Mouse (Mus musculus): ENCODE results near the gene Car6.

Gene Car6

DNA sequence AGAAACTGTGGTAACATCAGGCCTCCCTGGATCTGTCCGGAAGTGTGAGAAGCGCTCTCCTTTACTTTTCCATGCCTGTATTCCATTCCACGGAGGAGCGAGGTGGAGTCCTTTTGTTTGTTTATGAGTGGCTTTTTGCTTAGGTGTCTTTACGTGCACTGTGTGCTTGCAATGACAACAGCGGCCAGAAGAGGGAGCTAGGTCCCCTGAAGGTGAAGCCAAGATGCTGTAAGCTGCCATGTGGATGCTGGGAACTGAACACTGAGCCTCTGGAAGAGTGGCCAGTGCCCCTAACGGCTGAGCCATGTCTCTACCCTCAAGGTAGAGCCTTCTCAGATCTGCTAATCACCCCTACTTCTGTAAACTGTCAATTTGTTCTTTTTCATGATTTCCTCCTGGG, 19.8 kb downstream of the Car6 start:
- DNase-seq (ENCODE audit: low spot score) = no peak

- no peak for DNase-seq (ENCODE audit: low spot score)
Observed at GRCm38 (mm10) chr4:150178131-150178530, 23.0 kb downstream of the Car6 start.

DNA sequence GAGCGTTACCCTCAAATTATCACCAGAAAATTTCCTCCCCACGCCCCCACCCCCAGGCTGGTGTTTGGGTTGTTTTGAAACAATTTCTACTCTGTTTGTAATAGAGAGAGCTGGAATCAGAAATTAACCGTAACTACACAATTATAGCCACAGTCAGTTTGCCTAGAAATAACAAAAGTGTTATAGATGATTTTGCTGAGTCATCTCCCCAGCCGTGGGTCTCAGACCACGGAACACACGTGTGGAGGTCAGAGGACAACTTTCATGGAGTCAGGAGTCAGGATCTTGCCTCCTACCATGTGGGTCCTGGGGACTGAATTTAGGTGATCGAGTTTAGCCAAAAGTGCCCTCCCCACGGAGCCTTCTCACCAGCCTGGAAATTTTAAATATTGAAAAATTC, 24.0 kb downstream of the Car6 start:
- no peak for DNase-seq (ENCODE audit: low spot score)

GRCm38 (mm10) chr4:150176535-150176934, 24.6 kb downstream of the Car6 start:
- peak; percentile 18 for DNase-seq (ENCODE audit: low spot score)

DNA sequence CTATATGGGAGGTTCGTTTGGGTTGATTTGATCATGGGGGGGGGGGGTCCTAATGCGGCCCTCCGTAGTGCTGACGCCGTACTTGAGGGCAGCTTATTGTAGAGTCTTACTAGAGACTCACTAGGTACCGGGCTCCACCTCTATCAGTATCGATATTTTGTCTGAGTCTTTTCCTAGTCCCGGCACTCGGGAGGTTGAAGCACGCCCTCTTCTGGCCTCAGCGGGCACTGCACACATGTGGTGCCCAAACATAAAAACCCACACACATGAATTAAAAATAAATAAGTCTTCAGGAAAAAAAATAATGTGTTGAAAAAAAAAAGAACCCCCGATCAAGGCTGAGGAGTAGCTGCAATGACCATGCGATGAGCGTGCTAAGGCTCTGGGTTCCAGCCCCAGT, 27.1 kb downstream of the Car6 start:
- no peak for DNase-seq (ENCODE audit: low spot score)

DNA sequence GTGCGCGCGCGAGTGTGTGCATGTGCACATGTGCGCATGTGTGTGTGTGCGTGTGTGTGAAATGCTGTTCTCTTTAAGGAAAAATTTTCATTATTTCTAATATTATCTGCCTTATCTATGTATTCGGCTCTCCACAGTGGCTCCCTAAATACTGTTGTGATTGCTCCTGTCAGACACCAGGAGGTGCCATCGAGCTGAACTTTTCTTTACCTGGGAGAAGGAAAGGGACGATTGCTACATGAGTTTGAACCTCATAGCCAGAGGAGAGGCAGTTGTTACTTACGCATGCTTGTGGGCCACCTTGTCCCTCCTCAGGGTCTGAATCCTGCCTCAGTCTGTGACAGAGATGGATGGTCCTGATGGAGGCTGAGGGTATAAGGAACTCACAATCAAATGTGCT, 27.9 kb downstream of the Car6 start:
- peak; percentile 28 for DNase-seq (ENCODE audit: low spot score)

DNA sequence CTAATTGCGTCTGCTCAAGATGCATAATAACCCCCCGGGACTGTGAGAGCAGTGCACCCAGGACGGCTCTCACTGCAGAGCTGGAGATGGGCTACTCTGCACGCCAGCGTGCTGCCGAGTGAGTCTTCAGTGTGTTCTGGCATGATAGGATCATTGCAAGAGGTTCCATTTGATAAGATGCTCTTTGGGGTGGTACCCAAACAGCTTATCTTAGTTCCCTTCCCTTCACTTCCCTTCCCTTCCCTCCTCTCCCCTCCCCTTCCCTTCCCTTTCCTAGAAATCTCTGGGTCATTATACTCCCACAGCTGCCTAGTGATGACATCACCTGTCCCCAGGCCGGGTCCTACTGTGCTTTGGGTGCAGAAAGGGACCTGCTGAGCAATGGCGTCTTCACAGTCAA, 29.0 kb downstream of the Car6 start:
- DNase-seq (ENCODE audit: low spot score) = no peak

DNA sequence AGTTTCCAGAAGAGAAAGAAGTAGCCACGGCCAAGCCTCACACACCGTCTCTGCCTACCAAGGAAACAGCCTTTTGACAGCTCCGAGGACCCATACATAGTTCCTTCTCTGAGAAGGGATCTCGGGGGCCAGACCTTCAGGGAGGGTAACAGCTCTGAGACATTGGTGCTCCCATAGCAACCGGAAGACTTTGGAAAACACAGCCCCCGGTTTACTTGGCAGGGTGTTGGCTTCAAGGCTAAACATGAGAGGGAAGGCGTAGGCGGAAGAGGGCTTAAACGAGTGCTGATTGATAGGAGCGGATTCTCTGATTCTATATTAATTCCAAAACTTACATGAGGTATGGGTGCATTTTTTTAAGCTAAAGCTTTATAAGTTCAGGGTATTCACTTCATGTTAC, 32.7 kb downstream of the Car6 start:
- DNase-seq (ENCODE audit: low spot score) = no peak

GRCm38 (mm10) chr4:150164875-150165274, 36.3 kb downstream of the Car6 start:
- no peak for DNase-seq (ENCODE audit: low spot score)

DNA sequence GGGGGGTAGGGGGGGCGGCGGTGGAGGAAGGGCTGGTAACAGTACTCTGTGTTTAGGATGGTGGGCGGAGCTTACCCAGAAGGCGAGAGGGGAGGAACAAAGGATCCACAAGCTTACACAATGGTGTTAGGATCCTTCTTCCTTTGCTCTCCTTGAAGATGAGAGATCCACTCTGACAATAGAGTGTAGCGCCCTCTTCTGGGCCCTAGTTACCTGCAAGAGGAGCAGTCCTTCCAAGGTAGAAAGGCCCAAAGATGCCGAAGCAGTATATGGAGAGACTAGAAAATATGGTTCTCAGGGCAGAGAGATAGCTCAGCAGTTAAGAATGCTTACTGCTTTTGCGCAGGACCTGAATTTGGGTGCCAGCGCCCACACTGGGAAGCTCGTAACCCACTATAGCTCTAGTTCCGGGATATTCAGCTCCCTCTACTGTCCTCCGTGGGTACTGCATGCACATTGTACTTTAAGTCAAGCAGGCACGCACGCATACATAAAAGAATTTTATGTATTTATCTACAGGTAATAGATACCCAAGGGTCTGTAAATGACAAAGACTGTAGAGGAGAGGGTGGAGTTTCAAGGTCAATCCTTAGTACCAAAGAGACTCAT, 38.5 kb downstream of the Car6 start:
- no peak for DNase-seq (ENCODE audit: low spot score)

- DNase-seq (ENCODE audit: low spot score) = no peak
Observed at GRCm38 (mm10) chr4:150159458-150159857, 41.7 kb downstream of the Car6 start.

GRCm38 (mm10) chr4:150157348-150157882, 43.7 kb downstream of the Car6 start:
- no peak for DNase-seq (ENCODE audit: low spot score)

GRCm38 (mm10) chr4:150155731-150156130, 45.4 kb downstream of the Car6 start:
- DNase-seq (ENCODE audit: low spot score) = no peak

DNA sequence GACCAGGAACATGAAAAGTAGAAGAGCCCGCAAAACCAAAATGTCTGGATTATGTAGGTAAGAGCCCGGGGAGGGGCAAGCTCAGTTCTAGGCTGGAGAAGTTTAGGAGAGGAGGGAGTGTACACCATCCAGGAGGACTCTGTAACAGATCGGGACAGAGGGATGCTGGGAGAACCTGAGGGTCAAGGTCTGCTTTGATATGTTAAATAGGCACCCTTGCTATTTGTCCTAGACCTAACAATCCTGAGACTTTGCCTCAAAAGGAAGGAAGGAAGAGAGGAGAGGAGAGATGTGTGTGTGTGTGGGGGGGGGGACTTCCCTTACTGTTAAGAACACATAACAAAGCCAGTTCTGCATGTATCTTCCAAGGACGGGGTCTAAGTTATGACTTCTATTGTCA, 45.8 kb downstream of the Car6 start:
- no peak for DNase-seq (ENCODE audit: low spot score)

DNA sequence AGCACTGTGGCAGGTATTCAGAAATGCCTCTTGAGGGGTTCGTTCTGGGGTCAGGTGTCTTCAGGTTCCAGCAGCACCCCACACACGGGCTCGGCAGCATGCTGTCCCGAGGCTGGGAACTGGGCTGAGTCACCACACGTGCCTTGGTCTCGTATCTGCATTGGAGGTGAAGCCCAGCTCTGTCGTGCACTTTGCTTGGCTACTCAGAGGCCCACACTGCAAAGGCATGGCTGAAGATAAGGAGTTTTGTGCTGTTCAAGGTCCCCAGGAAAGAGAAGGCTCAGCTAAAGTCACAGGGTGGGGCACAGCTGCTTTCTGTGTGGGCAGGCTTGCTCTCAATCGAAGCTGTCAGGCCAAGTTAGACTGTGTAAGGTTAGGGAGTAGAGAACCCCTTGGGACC, 48.6 kb downstream of the Car6 start:
- DNase-seq (ENCODE audit: low spot score) = no peak

GRCm38 (mm10) chr4:150151045-150151444, 50.1 kb downstream of the Car6 start:
- no peak for DNase-seq (ENCODE audit: low spot score)

DNA sequence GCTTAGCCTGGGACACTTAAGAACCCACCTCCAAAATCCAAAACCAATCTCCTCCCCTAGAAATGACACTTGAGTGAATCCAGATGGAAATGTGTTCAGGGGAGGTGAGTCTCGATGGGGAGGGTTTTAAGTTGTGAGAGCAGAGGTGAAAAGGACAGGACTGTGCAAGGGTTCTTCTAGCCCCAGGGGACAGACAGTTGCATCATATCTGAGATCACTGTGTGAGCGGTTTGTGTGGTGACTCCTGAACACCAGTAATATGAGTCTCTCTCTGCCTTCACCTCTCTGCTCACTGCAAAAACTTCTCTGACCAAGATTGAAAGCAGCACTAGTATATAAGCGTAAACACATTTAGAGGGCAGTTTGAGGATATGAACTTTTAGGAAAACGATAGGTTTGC, 54.8 kb downstream of the Car6 start:
- no peak for DNase-seq (ENCODE audit: low spot score)

- DNase-seq (ENCODE audit: low spot score) = no peak
Observed at GRCm38 (mm10) chr4:150144242-150144641, 56.9 kb downstream of the Car6 start.

DNA sequence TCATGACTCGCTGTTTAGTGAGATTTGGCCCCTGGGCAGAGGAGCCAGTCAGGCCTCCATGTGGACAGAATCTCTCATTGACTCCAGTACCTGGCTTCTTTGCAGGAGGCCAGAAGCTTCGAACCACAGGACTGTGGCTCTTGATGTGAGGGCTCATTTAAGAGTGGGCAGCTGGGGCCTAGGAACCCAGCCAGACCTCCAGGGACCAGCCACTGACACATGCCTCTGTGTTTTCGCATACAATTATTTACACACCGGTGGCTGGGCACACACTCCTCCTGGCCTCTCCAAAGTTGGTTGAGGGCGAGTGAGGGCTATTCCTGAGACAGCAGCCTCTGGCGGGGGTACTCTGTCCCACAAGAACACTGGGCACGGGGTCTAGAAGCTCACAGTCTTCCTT, 60.8 kb downstream of the Car6 start:
- no peak for DNase-seq (ENCODE audit: low spot score)

DNA sequence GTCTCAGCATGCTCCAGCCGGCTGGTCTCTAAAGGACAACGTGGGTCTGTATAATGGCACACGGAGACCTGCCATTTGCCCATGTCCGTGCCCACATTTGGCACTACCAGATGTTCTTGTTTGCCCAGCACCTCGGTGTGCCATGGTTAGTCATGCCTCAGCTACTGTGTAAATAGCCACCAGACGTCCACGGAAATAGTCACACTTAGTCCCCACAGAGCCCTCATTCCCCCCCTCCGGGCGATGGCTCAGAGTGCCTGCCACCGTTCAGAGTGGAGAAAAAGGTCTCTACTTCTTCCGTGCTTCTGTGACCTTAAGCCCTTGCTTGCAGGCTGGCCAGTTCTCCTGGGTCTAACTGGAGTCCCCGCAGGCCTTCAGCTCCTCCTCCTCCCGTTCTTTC, 62.0 kb downstream of the Car6 start:
- no peak for DNase-seq (ENCODE audit: low spot score)

DNA sequence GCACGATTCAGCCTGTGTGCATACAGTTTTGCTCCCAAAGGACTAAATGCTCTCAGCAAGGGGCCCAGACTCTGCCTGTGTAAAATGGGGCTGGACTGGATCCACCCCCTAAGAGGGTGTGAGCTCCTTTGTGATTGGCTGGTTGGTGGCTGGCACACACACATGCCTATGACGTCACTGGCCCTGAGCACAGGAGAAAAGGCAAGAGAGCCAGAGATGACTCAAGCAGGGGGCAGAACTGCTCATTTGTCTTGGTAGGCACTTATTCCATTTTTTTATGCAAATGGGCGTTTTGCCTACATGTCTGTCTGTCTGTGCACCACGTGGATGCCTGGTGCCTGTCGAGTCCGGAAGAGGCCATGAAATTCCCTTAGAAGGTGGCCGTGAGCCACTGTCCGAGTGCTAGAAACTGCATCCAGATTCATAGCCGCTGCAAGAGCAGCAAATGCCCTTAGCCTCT, 63.0 kb downstream of the Car6 start:
- DNase-seq (ENCODE audit: low spot score) = peak; percentile 61

DNA sequence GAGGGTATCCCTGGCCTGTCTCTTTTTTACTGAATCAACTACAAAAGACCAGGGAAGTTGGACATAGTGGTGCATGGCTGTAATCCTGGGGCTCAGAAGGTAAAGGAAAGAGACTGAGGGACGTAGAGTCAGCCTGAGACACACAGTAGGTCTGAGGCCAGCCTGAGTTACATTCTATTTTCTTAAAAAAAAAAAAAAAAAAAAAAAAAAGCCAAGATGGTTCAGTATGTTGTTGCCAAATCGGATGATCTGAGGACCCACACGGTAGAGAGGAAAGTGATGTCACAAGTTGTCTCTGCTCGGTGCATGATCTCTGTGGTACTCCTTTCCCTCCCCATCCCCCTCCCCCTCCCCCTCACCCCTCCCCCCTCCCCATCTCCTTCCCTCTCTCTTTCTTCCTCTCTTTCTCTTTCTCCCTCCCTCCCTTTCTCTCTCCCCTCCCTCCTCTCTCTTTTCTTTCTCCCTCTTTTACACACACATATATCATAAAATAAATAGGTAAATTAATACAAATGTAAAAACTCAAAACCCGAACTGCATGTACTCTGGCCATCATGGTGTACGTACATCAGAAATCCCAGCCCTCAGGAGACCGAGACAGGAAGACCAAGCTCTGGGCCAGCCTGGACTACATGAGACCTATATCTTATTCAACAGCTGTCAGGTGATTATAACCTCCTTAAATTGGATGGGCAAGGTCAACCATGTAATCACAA, 63.6 kb downstream of the Car6 start:
- no peak for DNase-seq (ENCODE audit: low spot score)
